Mouse (Mus musculus) kidney, embryonic 16.5 days (tissue): ENCODE data around the gene Daw1. TPM values are rescaled to one million over a fixed set of nuclear protein-coding genes. Genes with fewer than 3 reads are reported as not detected.

Experiments used
- ATAC-seq: fragments of 200-750 bp; cut with Nextera tagmentation; 2 replicates; pipeline ENCODE4 v1.8.0; 2017; ENCODE audit warnings: moderate TSS enrichment; ENCODE audit not compliant: low FRiP score, low TSS enrichment
- H3K27ac ChIP-seq: fragments of 300-500 bp; sonication (generic); 2 replicates; pipeline ENCODE4 v1.5.1; 2014; ENCODE audit warnings: low read length
- H3K27me3 ChIP-seq: fragments of 300-500 bp; sonication (generic); 2 replicates; pipeline ENCODE4 v1.6.1; 2014; ENCODE audit warnings: low read length, control low read depth, mixed read lengths; ENCODE audit not compliant: insufficient read depth
- H3K36me3 ChIP-seq: fragments of 300-500 bp; sonication (generic); 2 replicates; pipeline ENCODE4 v1.6.1; 2014; ENCODE audit warnings: low read length, control low read depth, mixed read lengths; ENCODE audit not compliant: insufficient read depth
- H3K4me1 ChIP-seq: fragments of 300-500 bp; sonication (generic); 2 replicates; pipeline ENCODE4 v1.6.1; 2014; ENCODE audit warnings: low read length, control low read depth, mixed read lengths; ENCODE audit not compliant: insufficient read depth
- H3K4me2 ChIP-seq: fragments of 300-500 bp; sonication (generic); replicated peaks from 2 replicates; pipeline ENCODE4 v1.6.1; 2014; ENCODE audit warnings: low read depth, low read length
- H3K4me3 ChIP-seq: fragments of 300-500 bp; sonication (generic); 2 replicates; pipeline ENCODE4 v1.5.1; 2014; ENCODE audit warnings: mild to moderate bottlenecking, low read length
- H3K9ac ChIP-seq: fragments of 300-500 bp; sonication (generic); replicated peaks from 2 replicates; pipeline ENCODE4 v1.6.1; 2014; ENCODE audit warnings: low read length
- H3K9me3 ChIP-seq: fragments of 300-500 bp; sonication (generic); 2 replicates; pipeline ENCODE4 v1.6.1; 2016; ENCODE audit warnings: low read length, control low read depth
- WGBS: fragments of 180-500 bp; shearing (Covaris S2); extraction: QIAGEN DNeasy Blood & Tissue Kit; methylation state at CpG from one replicate; pipeline ENCODE4 v1.1.7; 2014; 5-methylcytosine and 5-hydroxymethylcytosine counted together
- polyA plus RNA-seq: library from polyadenylated mRNA; unstranded; fragments of >200 nt; fragmentation: Nextera tagmentation; extraction: Ambion mirVana; gene quantifications from 2 replicates; pipeline ENCODE4 v1.2.1, GENCODE M21; 2015

Daw1 gene
- polyA plus RNA-seq, 1 experiment from 2014 or later: 0.44 TPM

GRCm38 (mm10) chr1:83137847-83138246, 21.7 kb upstream of the Daw1 start:
- H3K27ac ChIP-seq: no peak overlapping the region
- H3K4me3 ChIP-seq: no peak overlapping the region
- H3K4me1 ChIP-seq: no peaks in the 10 kb centered on the region
- H3K9ac ChIP-seq: no peak overlapping the region
- 64% methylated on average over 8 of the region's 8 CpGs for WGBS
- ATAC-seq: no peak
- no peaks in the 10 kb centered on the region for H3K36me3 ChIP-seq
- no peaks in the 10 kb centered on the region for H3K27me3 ChIP-seq
- no peaks in the 10 kb centered on the region for H3K9me3 ChIP-seq
- H3K4me2 ChIP-seq: no peak overlapping the region

GRCm38 (mm10) chr1:83138721-83139120, 20.8 kb upstream of the Daw1 start:
- no peaks in the 10 kb centered on the region for H3K27me3 ChIP-seq
- no peak overlapping the region for H3K4me2 ChIP-seq
- H3K9me3 ChIP-seq: no peaks in the 10 kb centered on the region
- no peak overlapping the region for H3K27ac ChIP-seq
- no peak overlapping the region for H3K4me3 ChIP-seq
- ATAC-seq: no peak
- WGBS: 87% methylated on average over 6 of the region's 6 CpGs
- no peaks in the 10 kb centered on the region for H3K36me3 ChIP-seq
- no peaks in the 10 kb centered on the region for H3K4me1 ChIP-seq
- H3K9ac ChIP-seq: no peak overlapping the region

- Histone ChIP-seq H3K9ac (no peak overlapping the region), H3K4me3 (no peak overlapping the region), H3K4me2 (no peak overlapping the region), H3K4me1 (no peaks in the 10 kb centered on the region), H3K27ac (no peak overlapping the region), H3K36me3 (no peaks in the 10 kb centered on the region), H3K27me3 (no peaks in the 10 kb centered on the region), H3K9me3 (no peaks in the 10 kb centered on the region)
- no peak for ATAC-seq
- 84% methylated on average over 8 of the region's 8 CpGs for WGBS
These were observed 18.0 kb upstream of the Daw1 start for GRCm38 (mm10) chr1:83141510-83141909.

- Histone ChIP-seq H3K27ac (no peak overlapping the region), H3K27me3 (no peaks in the 10 kb centered on the region), H3K9me3 (no peaks in the 10 kb centered on the region), H3K36me3 (no peaks in the 10 kb centered on the region), H3K9ac (no peak overlapping the region), H3K4me2 (no peak overlapping the region), H3K4me1 (no peaks in the 10 kb centered on the region), H3K4me3 (no peak overlapping the region)
- no peak for ATAC-seq
- WGBS: 84% methylated on average over 5 of the region's 5 CpGs
These were observed 17.5 kb upstream of the Daw1 start for GRCm38 (mm10) chr1:83142055-83142454.

GRCm38 (mm10) chr1:83146547-83146946, 13.0 kb upstream of the Daw1 start:
- H3K27me3 ChIP-seq: no peaks in the 10 kb centered on the region
- H3K9ac ChIP-seq: no peak overlapping the region
- no peaks in the 10 kb centered on the region for H3K36me3 ChIP-seq
- no peak overlapping the region for H3K4me2 ChIP-seq
- no peaks in the 10 kb centered on the region for H3K4me1 ChIP-seq
- no peak overlapping the region for H3K27ac ChIP-seq
- ATAC-seq: no peak
- WGBS: 87% methylated on average over 2 of the region's 2 CpGs
- H3K4me3 ChIP-seq: no peak overlapping the region
- H3K9me3 ChIP-seq: no peaks in the 10 kb centered on the region

GRCm38 (mm10) chr1:83150227-83150626, 9.3 kb upstream of the Daw1 start:
- no peaks in the 10 kb centered on the region for H3K36me3 ChIP-seq
- H3K4me2 ChIP-seq: no peak overlapping the region
- H3K4me1 ChIP-seq: no peaks in the 10 kb centered on the region
- ATAC-seq: no peak
- no peak overlapping the region for H3K9ac ChIP-seq
- WGBS: 78% methylated on average over 3 of the region's 3 CpGs
- H3K4me3 ChIP-seq: no peak overlapping the region
- no peaks in the 10 kb centered on the region for H3K27me3 ChIP-seq
- no peak overlapping the region for H3K27ac ChIP-seq
- no peaks in the 10 kb centered on the region for H3K9me3 ChIP-seq

- Histone ChIP-seq H3K9me3 (no peaks in the 10 kb centered on the region), H3K4me1 (no peaks in the 10 kb centered on the region), H3K9ac (no peak overlapping the region), H3K4me3 (no peak overlapping the region), H3K27me3 (no peaks in the 10 kb centered on the region), H3K27ac (no peak overlapping the region), H3K36me3 (no peaks in the 10 kb centered on the region), H3K4me2 (no peak overlapping the region)
- ATAC-seq: no peak
- WGBS: 87% methylated on average over 3 of the region's 3 CpGs
These were observed 6.6 kb upstream of the Daw1 start for GRCm38 (mm10) chr1:83152961-83153360.

- WGBS: 86% methylated on average over 1 of the region's 1 CpGs
- Histone ChIP-seq H3K9ac (no peak overlapping the region), H3K27ac (no peak overlapping the region), H3K9me3 (no peaks in the 10 kb centered on the region), H3K4me1 (peaks cover 2% of the 10 kb centered on the region; the same call in 1 of the 2 replicates), H3K4me2 (no peak overlapping the region), H3K36me3 (no peaks in the 10 kb centered on the region), H3K4me3 (no peak overlapping the region), H3K27me3 (no peaks in the 10 kb centered on the region)
- no peak for ATAC-seq
These were observed 2.7 kb upstream of the Daw1 start for GRCm38 (mm10) chr1:83156876-83157275.

GRCm38 (mm10) chr1:83161658-83162057, 2.1 kb downstream of the Daw1 start:
- WGBS: 50% methylated on average over 3 of the region's 3 CpGs
- ATAC-seq: peak; percentile 89
- Histone ChIP-seq H3K36me3 (no peaks in the 10 kb centered on the region), H3K4me1 (peaks cover 5% of the 10 kb centered on the region; the same call in 1 of the 2 replicates), H3K27ac (peak overlapping the region; percentile 49), H3K27me3 (no peaks in the 10 kb centered on the region), H3K9ac (no peak overlapping the region), H3K4me3 (no peak overlapping the region), H3K4me2 (no peak overlapping the region), H3K9me3 (no peaks in the 10 kb centered on the region)

GRCm38 (mm10) chr1:83164027-83164426, 4.5 kb downstream of the Daw1 start:
- 80% methylated on average over 3 of the region's 3 CpGs for WGBS
- H3K9ac ChIP-seq: no peak overlapping the region
- no peak for ATAC-seq
- H3K9me3 ChIP-seq: no peaks in the 10 kb centered on the region
- H3K4me1 ChIP-seq: peaks cover 5% of the 10 kb centered on the region; the same call in 1 of the 2 replicates
- no peaks in the 10 kb centered on the region for H3K36me3 ChIP-seq
- H3K27ac ChIP-seq: no peak overlapping the region
- no peaks in the 10 kb centered on the region for H3K27me3 ChIP-seq
- no peak overlapping the region for H3K4me3 ChIP-seq
- no peak overlapping the region for H3K4me2 ChIP-seq
